Mouse (Mus musculus) C2C12 (cell line): ENCODE data around the gene Syt1. TPM values are rescaled to one million over a fixed set of nuclear protein-coding genes. Genes with fewer than 3 reads are reported as not detected.

Experiments used
- H3K27me3 ChIP-seq: one replicate; pipeline ENCODE4 v1.6.1; 2011; ENCODE audit not compliant: control insufficient read depth, insufficient read depth, insufficient read length
- H3K36me3 ChIP-seq: one replicate; pipeline ENCODE4 v1.6.1; 2011; ENCODE audit not compliant: control insufficient read depth, insufficient read depth
- H3K4me3 ChIP-seq: one replicate; pipeline ENCODE4 v1.5.1; 2011; ENCODE audit warnings: mild to moderate bottlenecking, control low read depth; ENCODE audit not compliant: poor library complexity, insufficient read depth, severe bottlenecking
- H3K79me2 ChIP-seq: one replicate; pipeline ENCODE4 v1.6.1; 2011; ENCODE audit not compliant: control insufficient read depth, insufficient read depth
- H3K79me3 ChIP-seq: one replicate; pipeline ENCODE4 v1.6.1; 2011; ENCODE audit warnings: low read depth, control low read depth
- H3ac ChIP-seq: one replicate; pipeline ENCODE3; 2011; ENCODE audit warnings: low read depth; ENCODE audit not compliant: control insufficient read depth, insufficient read length
- CEBPB ChIP-seq: IDR thresholded peaks from one replicate; pipeline ENCODE4 v1.6.1; 2011; ENCODE audit warnings: low read depth, mild to moderate bottlenecking, control low read depth, moderate library complexity
- CTCF ChIP-seq: IDR thresholded peaks from one replicate; pipeline ENCODE4 v1.5.1; 2011; ENCODE audit not compliant: control insufficient read depth, insufficient read depth, insufficient read length
- FOSL1 ChIP-seq: IDR thresholded peaks from one replicate; pipeline ENCODE4 v1.8.0; 2011; ENCODE audit warnings: mild to moderate bottlenecking, low read length; ENCODE audit not compliant: poor library complexity, insufficient read depth, severe bottlenecking
- MAX ChIP-seq: IDR thresholded peaks from one replicate; pipeline ENCODE4 v1.6.1; 2011; ENCODE audit warnings: mild to moderate bottlenecking, control low read depth
- MYOD1 ChIP-seq: IDR thresholded peaks from one replicate; pipeline ENCODE4 v1.6.1; 2011; ENCODE audit warnings: low read depth; ENCODE audit not compliant: control insufficient read depth, insufficient read length
- MYOG ChIP-seq: IDR thresholded peaks from one replicate; pipeline ENCODE4 v1.6.1; 2011; ENCODE audit not compliant: control insufficient read depth, insufficient read length; ENCODE audit errors: extremely low read depth
- USF1 ChIP-seq: IDR thresholded peaks from one replicate; pipeline ENCODE4 v1.6.1; 2011; ENCODE audit warnings: low read depth, mild to moderate bottlenecking, control low read depth, moderate library complexity
- polyA plus RNA-seq: library from polyadenylated mRNA; unstranded; fragments of >200 nt; fragmentation: generic; extraction: Trizol; gene quantifications from one replicate; pipeline ENCODE4 v1.2.1, GENCODE M21; 2012; ENCODE audit warnings: missing spikeins

Syt1 gene
- polyA plus RNA-seq, 1 experiment, result 0.09 TPM

DNA sequence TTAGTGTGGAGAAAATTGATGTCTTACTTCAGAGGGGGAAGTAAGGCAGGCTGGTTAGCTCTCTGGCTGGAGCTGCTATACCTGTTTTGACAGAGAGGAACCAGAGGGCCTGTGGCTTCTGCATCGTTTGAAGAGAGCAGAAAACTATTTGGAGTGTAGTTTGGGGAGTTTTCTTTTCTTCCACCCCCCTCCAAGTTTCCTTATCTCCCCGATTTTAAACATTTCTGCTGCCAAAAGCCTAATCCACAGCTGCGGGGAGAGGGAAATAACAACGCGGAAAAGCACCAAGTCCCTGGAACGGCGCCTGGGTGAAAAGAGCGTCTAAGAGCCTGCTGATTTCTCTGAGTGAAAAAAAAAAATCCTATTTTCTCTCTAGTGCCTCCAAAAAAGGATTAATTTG is 544.2 kb downstream of the Syt1 start:
- no peaks in the 10 kb centered on the region for H3K27me3 ChIP-seq
- H3K4me3 ChIP-seq, result no peak overlapping the region
- H3K79me2 ChIP-seq, result no peaks in the 10 kb centered on the region
- H3ac ChIP-seq, result no peak overlapping the region
- no peaks in the 10 kb centered on the region for H3K36me3 ChIP-seq
- no peak for TF ChIP-seq CTCF
- no peak for TF ChIP-seq FOSL1
- TF ChIP-seq USF1, result no peak
- TF ChIP-seq MYOG, result no peak
- no peak for TF ChIP-seq CEBPB
- no peak for TF ChIP-seq MYOD1
- no peak for TF ChIP-seq MAX
- H3K79me3 ChIP-seq, result no peaks in the 10 kb centered on the region

DNA sequence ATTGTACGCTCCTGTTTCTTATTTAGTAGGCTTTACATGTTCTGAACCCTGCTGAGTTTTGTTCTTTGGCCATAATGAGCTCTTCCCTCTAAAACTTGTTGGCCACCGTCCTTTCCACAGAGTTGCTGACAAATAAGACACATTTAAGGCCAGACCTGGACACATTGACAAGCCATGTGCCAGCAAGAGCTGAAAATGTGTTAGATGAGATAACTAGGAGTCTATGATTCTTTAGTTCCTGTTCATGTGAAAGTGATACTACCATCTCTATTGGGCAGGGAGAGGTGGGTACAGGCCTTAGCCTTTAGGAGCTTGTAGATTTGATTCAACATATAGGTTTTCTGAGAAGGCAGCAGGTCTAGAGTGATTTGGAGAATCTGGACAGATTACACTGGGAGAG is 548.9 kb downstream of the Syt1 start:
- Histone ChIP-seq H3K79me3 (no peaks in the 10 kb centered on the region), H3K79me2 (no peaks in the 10 kb centered on the region), H3K4me3 (no peak overlapping the region), H3K27me3 (no peaks in the 10 kb centered on the region), H3ac (no peak overlapping the region), H3K36me3 (no peaks in the 10 kb centered on the region)
- no peak for TF ChIP-seq MYOD1
- TF ChIP-seq CEBPB, result no peak
- no peak for TF ChIP-seq CTCF
- TF ChIP-seq FOSL1, result no peak
- TF ChIP-seq MYOG, result no peak
- no peak for TF ChIP-seq USF1
- TF ChIP-seq MAX, result no peak

DNA sequence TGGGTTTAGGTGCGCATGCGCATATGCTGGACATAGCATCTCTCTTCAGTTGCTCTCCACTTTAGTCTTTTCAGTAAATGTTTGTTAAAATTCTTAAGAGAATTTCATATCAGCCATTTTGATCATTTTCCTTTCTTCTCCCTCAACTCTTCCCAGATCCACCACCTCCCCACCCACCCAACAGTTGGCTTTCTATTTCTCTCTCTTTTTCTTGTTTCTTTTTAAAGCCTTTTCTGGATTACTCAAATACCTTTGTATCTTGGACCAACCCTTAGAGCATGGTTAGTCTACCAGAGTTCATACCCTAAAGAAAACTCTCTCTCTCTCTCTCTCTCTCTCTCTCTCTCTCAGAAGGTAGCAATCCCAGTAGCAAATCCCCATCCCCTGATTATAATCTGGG is 553.7 kb downstream of the Syt1 start:
- H3K36me3 ChIP-seq, result no peaks in the 10 kb centered on the region
- no peaks in the 10 kb centered on the region for H3K79me2 ChIP-seq
- no peaks in the 10 kb centered on the region for H3K27me3 ChIP-seq
- H3ac ChIP-seq, result no peak overlapping the region
- TF ChIP-seq FOSL1, result no peak
- no peak for TF ChIP-seq CEBPB
- TF ChIP-seq MYOD1, result no peak
- TF ChIP-seq MAX, result no peak
- TF ChIP-seq USF1, result no peak
- no peak for TF ChIP-seq CTCF
- TF ChIP-seq MYOG, result no peak
- no peaks in the 10 kb centered on the region for H3K79me3 ChIP-seq
- H3K4me3 ChIP-seq, result no peak overlapping the region

DNA sequence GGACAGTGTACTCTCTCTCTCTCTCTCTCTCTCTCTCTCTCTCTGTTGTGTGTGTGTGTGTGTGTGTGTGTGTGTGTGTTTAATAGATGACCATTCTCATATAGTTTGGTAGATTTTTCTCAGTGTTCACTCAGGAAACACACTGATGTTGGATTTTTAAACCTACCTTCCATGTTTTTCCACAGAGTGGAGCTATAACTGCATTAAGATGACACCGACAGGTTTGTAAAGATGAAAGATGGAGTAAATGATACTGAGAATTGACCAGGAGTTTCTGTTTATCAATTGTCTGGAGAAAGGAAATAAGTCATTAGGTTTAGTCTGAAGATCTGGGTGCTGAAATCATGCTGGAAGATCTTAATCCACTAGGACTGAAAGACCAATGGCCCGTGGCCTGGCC is 554.9 kb downstream of the Syt1 start:
- Histone ChIP-seq H3K27me3 (no peaks in the 10 kb centered on the region), H3K79me3 (no peaks in the 10 kb centered on the region), H3ac (no peak overlapping the region), H3K79me2 (no peaks in the 10 kb centered on the region), H3K36me3 (no peaks in the 10 kb centered on the region), H3K4me3 (no peak overlapping the region)
- TF ChIP-seq MAX, result no peak
- TF ChIP-seq MYOD1, result no peak
- no peak for TF ChIP-seq USF1
- no peak for TF ChIP-seq CTCF
- TF ChIP-seq MYOG, result no peak
- no peak for TF ChIP-seq CEBPB
- no peak for TF ChIP-seq FOSL1

DNA sequence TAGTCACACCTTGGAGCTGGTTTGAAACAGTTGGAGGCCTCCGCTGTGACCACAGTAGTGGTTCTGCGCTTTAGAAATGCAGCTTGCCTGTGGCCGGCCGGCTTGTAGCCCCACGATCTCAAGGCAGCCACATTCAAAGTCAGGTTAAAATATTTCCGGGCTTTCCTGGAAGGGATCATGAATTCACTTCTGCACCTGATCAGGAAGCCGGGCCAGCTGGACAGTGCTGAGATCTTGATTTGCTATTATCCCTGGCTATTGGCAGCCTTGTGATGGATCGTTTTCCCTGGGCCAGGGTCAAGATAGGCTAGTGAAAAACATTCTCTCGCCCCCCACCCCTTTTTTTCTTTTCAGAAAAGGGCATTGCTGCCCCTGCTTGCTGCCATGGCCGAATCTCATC is 555.6 kb downstream of the Syt1 start:
- H3K79me3 ChIP-seq, result no peaks in the 10 kb centered on the region
- no peak overlapping the region for H3K4me3 ChIP-seq
- H3ac ChIP-seq, result no peak overlapping the region
- no peaks in the 10 kb centered on the region for H3K36me3 ChIP-seq
- TF ChIP-seq CEBPB, result no peak
- TF ChIP-seq MYOD1, result no peak
- TF ChIP-seq MAX, result no peak
- TF ChIP-seq MYOG, result no peak
- no peak for TF ChIP-seq CTCF
- TF ChIP-seq USF1, result no peak
- TF ChIP-seq FOSL1, result no peak
- no peaks in the 10 kb centered on the region for H3K79me2 ChIP-seq
- H3K27me3 ChIP-seq, result no peaks in the 10 kb centered on the region

DNA sequence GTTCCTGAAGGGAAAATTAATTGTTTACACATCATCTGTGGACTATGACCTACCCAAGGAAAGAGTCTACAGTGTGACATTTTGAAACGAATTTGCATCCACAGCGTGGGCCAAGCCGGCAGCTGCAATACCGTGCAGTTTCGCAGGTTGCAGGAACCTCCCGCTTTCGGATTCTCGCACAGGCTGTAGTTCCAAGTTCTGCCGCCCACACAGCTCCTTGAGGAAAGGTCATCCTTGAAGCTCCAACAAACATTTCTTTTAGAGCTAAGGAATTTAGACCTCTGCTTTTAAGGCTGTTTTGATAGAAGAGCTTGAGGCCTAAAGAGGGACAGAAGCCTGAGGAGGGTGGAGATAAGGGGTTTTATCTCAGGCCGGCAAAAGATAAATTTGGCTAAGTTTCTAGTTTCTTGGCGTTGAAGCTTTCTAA is 556.1 kb downstream of the Syt1 start:
- H3K4me3 ChIP-seq, result no peak overlapping the region
- no peaks in the 10 kb centered on the region for H3K27me3 ChIP-seq
- H3ac ChIP-seq, result no peak overlapping the region
- H3K79me3 ChIP-seq, result no peaks in the 10 kb centered on the region
- H3K79me2 ChIP-seq, result no peaks in the 10 kb centered on the region
- H3K36me3 ChIP-seq, result no peaks in the 10 kb centered on the region
- TF ChIP-seq CTCF, result no peak
- TF ChIP-seq MYOG, result no peak
- TF ChIP-seq USF1, result no peak
